Mouse (Mus musculus) adrenal gland, postnatal 36 days (tissue): ENCODE data around the gene Dis3l. TPM values are rescaled to one million over a fixed set of nuclear protein-coding genes. Genes with fewer than 3 reads are reported as not detected.

ENCODE experiments used
- DNase-seq, 2 experiments: peaks; one replicate each; pipeline ENCODE4 v3.0.0; 2021; ENCODE audit warnings: mixed read lengths in 1 of 2
- long read RNA-seq, 2 experiments: library from polyadenylated mRNA; stranded (forward); transcript quantifications; one replicate each; pipeline ENCODE4 v2.0.0; 2021; ENCODE audit warnings: borderline sequencing depth in 2 of 2
- total RNA-seq, 2 experiments: library from RNA; stranded (reverse); gene quantifications; 2 replicates each; pipeline ENCODE4 v1.2.3; 2021

The Dis3l gene
- total RNA-seq: 10 to 100 TPM; 20.9 to 21.5 TPM
- long read RNA-seq, experiment 1, transcript Dis3l-208 (17 exons, 3,575 nt): major isoform, 18 of 24 reads
- long read RNA-seq, experiment 1, partial matches to known transcripts: 1 of 24 reads
- long read RNA-seq, experiment 1, other reads (novel, unspliced or antisense): 5 of 24 reads
- long read RNA-seq, experiment 2, transcript Dis3l-208 (17 exons, 3,575 nt): major isoform, 5 of 6 reads
- long read RNA-seq, experiment 2, partial matches to known transcripts: 0 of 6 reads
- long read RNA-seq, experiment 2, other reads (novel, unspliced or antisense): 0 of 6 reads

DNA sequence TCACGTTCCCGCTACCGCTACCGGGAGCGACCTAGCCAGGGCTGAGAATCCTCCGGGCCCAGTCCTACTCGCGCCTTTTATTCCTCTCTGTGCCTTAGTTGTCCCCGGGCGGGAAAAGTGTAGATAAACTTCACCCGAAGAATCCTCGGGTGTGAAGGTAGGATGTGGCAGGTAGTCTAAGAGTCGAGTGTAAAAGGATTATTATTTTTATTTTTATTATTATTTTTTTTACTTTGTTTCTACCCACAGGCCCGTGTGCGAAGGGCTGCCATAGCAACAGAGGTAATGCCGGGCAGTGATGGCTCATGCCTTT, at the start of gene Dis3l:
Gene Dis3l, minus strand, starts transcription at position 35 of the 313 bp plus-strand sequence.
- no peak for DNase-seq

GRCm38 (mm10) chr9:64389576-64390292, 48.6 kb upstream of the Dis3l start:
- DNase-seq: no peak

DNA sequence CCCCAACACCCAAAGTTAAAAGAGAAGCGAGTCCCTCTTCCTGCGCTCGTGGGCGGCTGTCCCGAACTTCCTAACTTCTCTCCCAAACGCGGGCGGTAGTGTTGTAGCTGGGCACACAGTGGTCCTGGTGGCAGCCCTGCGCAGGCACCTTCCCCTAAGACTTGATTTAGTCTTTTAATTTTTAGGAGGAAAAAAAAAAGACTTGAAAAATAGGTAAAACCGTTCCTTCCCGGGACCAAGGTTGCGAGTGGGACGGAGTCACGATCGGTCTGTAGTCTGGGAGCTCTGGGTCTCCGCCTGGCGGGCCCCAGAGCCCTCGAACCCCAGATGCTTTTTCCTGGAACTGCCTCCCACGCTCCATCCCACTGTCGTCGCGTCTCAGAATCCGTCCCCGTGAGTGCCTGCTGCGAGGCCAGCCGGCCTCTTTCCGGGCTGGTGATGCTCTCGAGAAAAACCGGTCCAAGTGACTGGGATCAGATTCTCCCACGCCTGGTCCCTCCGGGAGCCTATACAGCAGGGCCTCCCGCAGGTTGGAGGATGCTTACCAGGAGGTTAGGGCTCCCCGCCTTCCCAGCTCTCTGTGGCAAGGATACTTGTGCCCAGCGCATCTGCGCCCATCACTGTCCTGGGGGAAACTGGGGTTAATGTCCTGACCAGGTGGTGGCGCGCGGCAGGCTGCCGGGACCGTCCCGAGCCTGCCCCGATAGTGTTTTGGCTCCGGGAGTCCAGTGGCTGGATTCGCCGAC, 45.6 kb upstream of the Dis3l start:
- no peak for DNase-seq

- peak; percentile 54 to 55 for DNase-seq
Observed at GRCm38 (mm10) chr9:64385511-64386465, 44.7 kb upstream of the Dis3l start, which contains the start of gene Megf11. TSS of gene Megf11 (plus strand) at chr9:64385626.

DNA sequence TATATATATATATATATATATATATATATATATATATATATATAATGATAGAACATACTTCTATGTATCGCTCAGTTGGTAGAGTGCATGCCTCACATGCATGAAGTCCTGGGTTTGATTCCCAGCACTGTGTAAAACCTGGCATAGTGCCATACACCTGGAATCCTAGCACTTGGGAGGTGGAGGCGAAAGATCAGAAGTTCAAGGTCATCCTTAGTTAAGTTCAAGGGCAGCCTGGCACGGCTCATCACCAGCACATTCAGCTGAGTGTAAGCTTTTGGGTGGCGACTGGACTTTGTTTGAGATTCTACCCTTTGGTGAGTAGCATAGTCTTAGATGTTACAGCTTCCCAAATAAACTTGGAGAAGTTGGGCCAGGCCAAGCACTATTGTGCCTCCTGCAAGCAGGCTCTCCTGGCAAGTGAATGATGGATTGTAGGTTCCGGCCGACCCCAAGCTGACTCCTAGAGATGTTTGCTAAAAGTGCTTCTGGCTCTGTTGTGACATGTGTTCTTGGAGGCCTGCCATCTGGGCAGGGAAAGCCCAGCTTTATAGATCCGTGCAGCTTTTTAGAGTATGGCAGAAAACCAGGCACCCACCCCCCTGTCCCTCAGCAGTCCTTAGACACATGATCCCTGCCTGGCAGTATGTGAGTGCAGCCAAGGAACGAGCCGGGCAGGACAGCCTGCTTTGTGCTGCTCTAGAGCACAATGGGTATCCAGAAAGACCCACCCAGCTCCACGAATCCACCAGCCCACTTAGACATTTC, 42.1 kb upstream of the Dis3l start:
- DNase-seq: no peak

DNA sequence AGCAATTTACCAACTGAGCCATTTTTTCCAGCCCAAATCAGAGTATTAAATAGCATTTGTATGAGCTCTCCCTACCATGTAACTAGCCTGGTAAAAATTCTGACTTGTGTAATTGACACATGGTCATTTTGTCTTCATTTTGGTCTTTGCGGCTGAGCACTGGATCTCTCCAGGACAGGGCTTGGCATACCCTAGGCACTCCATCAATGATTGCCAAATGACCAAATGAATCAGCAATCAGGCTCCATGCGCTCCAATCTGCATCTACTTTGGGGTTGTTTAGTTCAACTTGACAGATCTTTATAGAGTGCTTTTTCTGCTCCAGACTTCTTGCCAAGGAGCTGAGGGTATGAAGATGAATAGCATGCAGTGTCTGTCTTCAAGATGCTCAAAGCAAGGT, 35.3 kb upstream of the Dis3l start:
- DNase-seq: no peak

GRCm38 (mm10) chr9:64371305-64371819, 30.3 kb upstream of the Dis3l start:
- no peak for DNase-seq

- no peak for DNase-seq
Observed at GRCm38 (mm10) chr9:64369871-64370270, 28.8 kb upstream of the Dis3l start.

DNA sequence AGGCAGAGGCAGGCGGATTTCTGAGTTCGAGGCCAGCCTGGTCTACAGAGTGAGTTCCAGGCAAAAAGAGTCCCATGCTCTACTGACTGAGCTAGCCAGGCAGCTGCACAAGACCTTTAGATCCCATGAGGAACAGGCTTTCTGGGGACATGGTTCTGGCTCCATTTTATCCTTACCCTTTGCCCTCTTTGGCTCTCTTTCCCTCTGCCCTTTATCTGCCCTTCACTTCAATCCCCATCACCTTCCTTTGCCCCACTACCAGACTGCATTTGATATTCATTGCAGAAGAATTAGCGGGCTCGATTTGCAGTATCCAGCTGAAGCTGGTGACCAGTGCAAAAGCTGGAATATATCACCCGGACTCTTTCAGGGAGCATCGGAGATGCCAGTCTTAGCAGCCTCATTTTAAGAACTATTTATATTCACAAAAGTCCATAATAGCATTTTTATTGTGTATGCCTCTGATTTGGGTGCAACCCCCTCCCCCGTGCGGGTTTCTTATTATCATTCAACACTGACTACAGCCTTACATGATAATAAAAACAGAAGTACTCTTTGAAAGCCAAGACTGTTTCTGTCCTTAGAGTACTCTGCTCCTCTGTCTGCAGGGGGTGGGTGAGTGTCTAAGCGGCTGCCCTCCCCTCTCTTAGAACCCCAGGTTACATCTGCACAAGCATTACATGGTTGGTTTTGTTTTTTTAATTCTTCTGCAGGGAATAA, 20.3 kb upstream of the Dis3l start:
- DNase-seq: no peak

- no peak for DNase-seq
Observed at GRCm38 (mm10) chr9:64355627-64356026, 14.5 kb upstream of the Dis3l start.

GRCm38 (mm10) chr9:64351191-64351590, 10.1 kb upstream of the Dis3l start:
- no peak for DNase-seq

GRCm38 (mm10) chr9:64349490-64349889, 8.4 kb upstream of the Dis3l start:
- DNase-seq: no peak

GRCm38 (mm10) chr9:64347377-64347776, 6.3 kb upstream of the Dis3l start:
- DNase-seq: no peak

- DNase-seq: no peak
Observed at GRCm38 (mm10) chr9:64345931-64346330, 4.8 kb upstream of the Dis3l start.

DNA sequence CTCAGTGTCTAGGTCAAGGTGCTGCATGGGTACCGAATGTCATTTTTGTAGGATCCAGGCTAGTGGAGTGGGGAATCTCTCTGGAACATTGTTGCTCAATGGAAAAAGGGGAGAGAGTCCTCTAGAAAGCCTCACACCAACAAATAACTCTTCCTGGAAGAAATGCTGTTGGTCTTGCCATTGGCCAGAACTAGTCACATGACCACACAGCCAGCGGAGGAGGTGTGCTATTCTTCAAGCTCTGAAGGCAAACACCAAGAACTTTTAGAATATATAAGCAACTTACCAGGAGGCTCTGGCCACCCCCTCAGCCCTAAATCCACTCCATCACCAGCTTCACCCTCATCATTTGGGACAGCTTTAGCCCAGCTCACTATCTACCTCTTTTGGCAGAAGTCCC, 2.6 kb upstream of the Dis3l start:
- DNase-seq: no peak

DNA sequence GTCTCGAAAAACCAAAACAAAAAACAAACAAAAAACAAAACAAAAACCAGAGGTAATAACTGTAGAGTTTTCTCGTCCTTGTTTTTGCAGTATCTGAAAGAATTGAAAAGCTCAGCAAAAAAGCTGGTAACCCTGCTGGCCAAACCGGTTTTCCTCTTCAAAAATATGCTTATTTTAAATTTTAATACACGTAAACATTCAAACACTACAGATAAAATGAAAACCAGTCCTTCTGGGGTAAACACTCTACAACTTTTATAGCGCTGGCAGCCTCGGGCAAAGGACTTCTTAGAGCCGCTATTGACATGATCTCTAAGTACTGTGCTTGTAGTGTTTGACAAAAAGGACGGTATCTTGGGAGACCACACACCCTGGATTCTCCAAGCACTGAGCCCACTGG, 583 bp upstream of the Dis3l start:
- no peak for DNase-seq

GRCm38 (mm10) chr9:64340351-64341253, 486 bp downstream of the Dis3l start:
- peak; percentile 78 to 87 for DNase-seq

DNA sequence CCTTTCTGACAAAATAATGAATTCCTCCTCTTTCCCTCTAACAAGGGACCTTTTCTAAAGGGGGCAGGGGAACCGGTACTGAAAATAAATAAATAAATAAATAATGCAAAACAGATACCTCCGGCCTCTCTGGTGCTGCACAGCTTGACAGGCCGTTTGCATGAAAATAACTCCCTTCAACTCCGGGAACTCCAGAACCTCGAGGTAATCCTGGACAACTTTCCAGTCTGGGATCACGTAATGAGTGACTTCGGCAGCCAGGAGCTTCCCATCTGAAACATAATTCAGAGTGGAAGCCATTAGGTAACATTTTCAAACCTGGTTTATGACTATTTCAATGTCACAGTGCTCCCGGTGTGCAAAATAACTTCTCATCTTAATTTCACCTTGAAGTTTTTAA, 1.7 kb downstream of the Dis3l start:
- no peak for DNase-seq

- DNase-seq: no peak
Observed at GRCm38 (mm10) chr9:64335825-64336224, 5.3 kb downstream of the Dis3l start.
